Mouse (Mus musculus) lung, adult 18-20 months (tissue): ENCODE data around the gene Sptssa.
"Not testable (repeated sequence)": the region's sequence is repeated elsewhere in the genome, so short reads cannot be mapped to it uniquely, and the experiment has no call there.

Experiments
- DNase-seq, 2 experiments: peaks; one replicate each; pipeline ENCODE4 v3.0.0; 2022; ENCODE audit warnings: mixed read lengths in 2 of 2

Sptssa gene

DNA sequence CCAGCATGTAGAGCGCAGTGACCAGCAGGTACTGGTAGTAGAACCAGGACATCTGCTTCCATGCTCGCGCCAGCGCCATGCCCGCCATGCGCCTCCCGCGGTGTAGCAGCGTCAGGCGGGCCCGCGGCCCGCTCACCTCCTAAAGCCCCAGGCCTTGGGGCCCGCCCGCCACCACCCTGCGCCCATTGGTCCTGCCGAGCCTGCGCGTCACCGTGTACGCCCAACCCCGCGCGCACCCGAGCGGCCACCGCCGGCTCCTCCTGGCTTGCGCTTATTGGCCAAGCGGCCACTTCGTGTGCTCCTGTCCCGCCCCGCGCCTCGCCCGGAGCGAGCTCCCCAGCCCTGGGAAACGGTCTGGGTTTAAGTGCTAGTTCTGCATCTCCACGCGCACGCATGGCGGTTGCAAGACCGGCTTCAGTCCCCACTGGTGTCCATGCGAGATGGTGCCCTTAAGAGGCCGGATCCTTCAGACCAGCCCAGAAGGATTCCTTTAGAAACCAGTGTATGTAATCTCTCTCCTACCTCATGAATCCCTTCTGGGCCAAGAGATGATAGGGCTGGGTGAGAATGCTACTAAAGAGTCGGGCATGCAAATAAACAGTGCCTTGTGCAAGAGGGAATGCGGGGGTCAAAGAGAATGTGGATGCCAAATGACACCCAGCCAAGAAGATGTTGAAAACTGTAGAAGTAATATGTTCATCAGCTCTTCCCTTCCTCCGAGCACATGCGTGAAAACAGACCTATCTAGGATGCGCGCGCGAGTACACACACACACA lies at the start of gene Sptssa:
Sptssa (minus strand) TSS at position 178 of the 776 bp plus-strand sequence.
- peak; percentile 97 for DNase-seq

- no peak for DNase-seq
Measured at GRCm38 (mm10) chr12:54699394-54699793, 43.0 kb upstream of the Sptssa start.

DNA sequence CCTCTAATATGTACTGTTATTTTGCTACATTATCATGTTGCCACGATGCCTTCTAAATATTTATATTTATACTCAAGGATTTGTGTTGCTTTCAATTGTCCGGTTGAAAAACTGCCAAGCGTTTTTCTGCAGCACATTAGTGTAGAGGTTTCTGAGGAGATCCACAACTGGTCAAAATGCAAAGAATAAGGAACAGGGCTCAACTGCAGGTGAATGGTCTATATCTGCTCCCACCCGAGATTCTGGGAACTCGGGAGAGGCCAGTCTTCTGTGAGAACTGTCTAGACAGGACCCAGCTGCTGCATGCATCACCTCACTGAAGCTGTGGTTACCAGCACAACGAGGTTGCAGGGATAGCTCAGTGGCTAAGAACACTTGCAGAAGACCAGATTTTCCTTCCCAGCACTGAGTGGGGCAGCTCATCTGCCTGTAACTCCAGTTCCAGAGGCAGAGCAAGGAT lies 41.4 kb upstream of the Sptssa start:
- no peak for DNase-seq

GRCm38 (mm10) chr12:54697003-54697597 lies 40.7 kb upstream of the Sptssa start:
- peak in 1 of 2 experiments; percentile 17 for DNase-seq

DNA sequence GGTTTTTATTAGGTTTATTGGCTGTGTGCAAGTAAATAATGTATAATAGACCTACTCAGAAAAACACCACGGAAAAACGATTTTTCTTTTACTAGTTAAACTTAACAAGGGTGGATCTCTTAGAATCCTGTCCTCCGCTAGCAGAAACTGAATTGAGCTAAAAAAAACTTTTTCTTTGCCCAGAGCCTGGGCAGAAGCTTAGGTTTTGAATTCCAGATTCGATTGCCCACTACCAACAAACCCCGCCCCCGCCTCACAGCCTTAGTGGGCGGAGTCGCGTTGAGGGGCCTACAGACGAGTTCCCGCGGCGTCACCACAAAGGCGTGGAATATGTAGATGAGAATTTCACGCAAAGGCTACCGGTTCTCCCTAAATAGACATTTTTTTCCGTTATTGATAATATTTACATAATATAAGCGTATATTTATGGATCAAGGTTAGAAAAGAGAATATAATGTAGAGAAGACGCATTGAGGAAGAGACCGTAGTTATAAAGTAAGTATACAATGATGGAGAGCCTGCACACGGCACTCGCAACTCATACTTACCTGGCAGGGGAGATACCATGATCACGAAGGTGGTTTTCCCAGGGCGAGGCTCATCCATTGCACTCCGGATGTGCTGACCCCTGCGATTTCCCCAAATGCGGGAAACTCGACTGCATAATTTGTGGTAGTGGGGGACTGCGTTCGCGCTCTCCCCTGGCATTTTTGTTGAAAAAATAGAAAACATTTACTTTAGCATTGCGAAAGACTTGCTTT lies 40.0 kb upstream of the Sptssa start:
- peak; percentile 94 to 97 for DNase-seq

- peak; percentile 97 to 98 for DNase-seq
Measured at GRCm38 (mm10) chr12:54695511-54696241, 39.3 kb upstream of the Sptssa start, which contains the start of gene Eapp. Gene Eapp, minus strand, starts transcription at chr12:54695897.

GRCm38 (mm10) chr12:54694847-54695510 lies 38.6 kb upstream of the Sptssa start:
- DNase-seq: no peak

DNA sequence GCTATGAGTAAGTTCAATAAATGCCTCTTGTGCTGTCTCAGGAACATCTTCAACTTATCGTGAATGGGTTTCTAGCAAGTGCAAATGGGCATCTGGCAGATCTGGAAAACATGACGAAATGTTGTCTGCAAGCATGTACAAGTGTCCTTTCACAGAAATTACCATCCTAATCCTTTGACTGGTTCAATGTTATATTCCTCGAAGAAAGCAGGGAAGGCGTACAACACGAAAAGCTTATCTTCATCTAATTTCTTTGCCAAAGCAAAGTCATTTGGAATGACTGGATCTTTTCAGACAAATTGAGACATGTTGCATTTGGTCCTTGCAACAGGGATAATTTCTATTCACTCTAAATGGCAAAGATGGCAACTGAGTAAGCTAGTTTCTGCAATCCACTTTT lies 32.7 kb upstream of the Sptssa start:
- no peak for DNase-seq

DNA sequence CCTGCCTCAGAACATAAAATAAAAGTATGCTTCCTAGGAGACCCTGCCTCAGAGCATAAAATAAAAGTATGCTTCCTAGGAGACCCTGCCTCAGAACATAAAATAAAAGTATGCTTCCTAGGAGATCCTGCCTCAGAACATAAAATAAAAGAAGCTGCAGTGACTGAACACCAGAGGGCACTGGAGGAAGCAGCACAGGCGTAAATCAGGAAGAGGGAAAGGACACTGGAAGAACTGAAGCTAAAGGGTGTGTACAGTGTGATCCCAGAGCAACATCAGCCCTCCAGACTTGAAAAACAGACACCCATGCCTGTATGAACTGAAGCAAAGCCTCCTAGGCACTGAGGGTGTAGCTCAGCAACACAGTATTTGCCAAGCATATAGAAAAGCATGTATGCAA lies 26.8 kb upstream of the Sptssa start:
- DNase-seq: no peak

- DNase-seq: no peak
Measured at GRCm38 (mm10) chr12:54676709-54677108, 20.3 kb upstream of the Sptssa start.

GRCm38 (mm10) chr12:54675396-54675795 lies 19.0 kb upstream of the Sptssa start:
- DNase-seq: no peak

- no peak for DNase-seq
Measured at GRCm38 (mm10) chr12:54671262-54671661, 14.9 kb upstream of the Sptssa start.

GRCm38 (mm10) chr12:54668141-54668540 lies 11.8 kb upstream of the Sptssa start:
- no peak for DNase-seq

DNA sequence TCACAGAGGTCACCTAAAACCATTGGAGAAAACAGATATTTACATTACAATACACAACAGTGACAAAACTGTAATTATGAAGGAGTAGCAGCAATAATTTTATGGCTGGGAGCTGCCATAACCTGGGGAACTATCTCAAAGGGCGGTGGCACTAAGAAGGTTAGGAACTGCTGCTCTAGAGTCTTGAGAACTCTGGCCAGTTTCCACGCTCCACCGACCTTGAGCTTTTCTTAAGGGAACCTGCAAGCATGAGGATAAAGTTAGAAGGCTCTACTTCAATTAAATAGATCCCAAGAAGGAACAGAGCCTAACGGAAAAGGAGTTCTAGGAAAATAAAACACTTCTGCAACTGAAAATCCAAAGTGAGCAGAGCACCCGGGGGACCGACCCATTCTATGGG lies 9.2 kb upstream of the Sptssa start:
- no peak for DNase-seq

DNA sequence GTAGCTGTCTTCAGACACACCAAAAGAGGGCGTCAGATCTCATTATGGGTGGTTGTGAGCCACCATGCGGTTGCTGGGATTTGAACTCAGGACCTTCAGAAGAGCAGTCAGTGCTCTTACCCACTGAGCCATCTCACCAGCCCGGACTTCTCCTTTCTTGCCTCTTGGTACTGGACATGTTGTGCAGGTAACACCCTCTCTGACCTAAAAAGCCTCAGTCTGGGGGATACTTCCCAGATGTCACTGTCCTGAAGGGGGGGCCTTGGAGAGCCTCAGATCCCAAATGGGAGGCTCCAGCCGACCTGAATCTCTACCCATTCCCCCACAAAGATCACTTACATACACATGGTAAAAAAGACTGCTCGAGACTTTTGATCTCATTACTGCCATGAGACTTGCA lies 5.1 kb upstream of the Sptssa start:
- DNase-seq: not testable (repeated sequence)

DNA sequence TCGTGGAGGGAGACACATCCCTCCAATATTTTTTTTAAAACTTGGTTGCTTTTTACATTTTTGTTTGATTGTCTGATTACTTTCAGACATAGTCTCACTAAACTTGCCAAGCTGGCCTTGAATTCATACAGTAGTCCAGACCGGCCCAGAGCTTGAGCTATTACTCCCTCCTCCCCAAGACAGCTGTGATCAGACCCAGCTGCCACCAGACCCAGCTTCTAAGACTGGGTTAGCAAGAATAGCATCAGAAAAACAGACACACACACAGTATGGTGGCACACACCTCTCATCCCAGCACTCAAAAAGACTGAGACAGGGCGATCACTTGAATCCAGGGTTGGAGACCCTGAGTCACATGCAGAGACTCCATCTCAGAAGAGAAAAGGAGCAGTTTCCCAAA lies 3.5 kb upstream of the Sptssa start:
- DNase-seq: no peak

DNA sequence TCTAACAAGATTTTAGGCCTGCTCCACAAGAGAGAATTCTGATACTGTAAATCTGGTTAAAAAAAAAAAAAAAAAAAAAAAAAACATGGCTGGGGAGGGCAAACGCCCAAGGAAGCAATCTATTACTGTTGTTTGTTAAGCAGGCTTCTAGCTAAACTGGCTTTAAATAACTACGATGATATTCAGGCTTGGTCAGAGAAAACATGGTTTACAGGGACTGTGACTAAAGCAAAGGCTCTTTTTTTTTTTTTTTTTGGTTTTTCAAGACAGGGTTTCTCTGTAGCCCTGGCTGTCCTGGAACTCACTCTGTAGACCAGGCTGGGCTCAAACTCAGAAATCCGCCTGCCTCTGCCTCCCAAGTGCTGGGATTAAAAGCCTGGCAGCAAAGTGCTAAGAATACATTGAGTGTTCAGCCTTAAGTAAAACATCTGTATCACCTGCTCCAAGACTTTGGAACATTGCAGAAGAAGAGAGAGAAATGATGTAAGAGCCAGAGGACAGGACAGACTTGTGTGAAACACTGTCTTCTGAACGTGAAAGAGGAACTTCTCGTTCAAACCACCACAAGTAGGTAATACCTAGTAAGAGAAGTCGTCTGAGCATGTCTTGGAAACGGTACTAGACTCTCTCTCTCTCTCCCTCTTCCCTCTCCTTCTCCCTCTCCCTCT lies 2.2 kb upstream of the Sptssa start:
- DNase-seq: no peak

DNA sequence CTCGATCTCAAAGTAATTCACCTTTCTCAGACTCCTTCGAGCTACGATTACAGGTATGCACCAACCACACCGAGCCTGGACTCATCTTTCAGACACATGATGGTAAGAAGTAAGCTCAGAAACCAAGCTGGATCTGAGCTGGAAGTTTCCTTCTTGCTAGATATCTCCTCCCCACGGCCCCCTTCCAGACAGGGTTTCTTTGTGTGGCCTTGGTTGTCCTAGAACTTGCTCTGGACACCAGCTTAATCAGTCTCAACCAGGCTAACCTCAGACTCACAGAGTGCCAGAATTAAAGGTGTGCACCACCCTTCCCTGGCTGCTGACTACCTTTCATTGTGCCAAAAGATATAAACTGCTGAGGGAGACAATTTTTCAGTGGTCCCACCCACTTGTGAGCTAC lies 1.6 kb upstream of the Sptssa start:
- no peak for DNase-seq

DNA sequence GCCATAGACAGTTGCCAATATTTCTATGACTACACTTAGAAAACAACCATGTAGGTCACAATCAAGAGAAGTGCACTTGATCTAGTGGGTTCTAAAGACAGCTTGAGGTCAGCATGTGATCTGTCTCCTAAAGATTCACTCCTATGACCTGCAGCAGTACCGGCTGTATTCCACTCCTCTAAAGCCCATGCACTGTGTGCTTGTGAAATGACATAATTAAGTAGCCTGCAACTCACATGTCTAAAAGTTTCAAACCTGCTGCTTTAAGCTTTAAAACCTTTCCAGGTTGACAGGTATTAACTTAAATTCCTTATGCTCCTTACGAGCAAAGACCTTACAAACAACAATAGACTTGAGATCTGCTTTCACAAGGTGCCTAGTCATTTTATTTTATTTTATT lies 853 bp upstream of the Sptssa start:
- DNase-seq: no peak

GRCm38 (mm10) chr12:54656039-54656395 lies 356 bp downstream of the Sptssa start:
- DNase-seq: no peak

GRCm38 (mm10) chr12:54655292-54656038 lies 908 bp downstream of the Sptssa start:
- DNase-seq: no peak
